Mouse (Mus musculus) layer of hippocampus, postnatal 36 days (tissue): ENCODE measurements around the gene A830031A19Rik. TPM values are rescaled to one million over a fixed set of nuclear protein-coding genes. Genes with fewer than 3 reads are reported as not detected.

Experiments
- DNase-seq, 2 experiments: peaks; one replicate each; pipeline ENCODE4 v3.0.0; 2022
- total RNA-seq, 2 experiments: library from RNA; stranded (reverse); gene quantifications; 2 replicates each; pipeline ENCODE4 v1.2.3; 2021

A830031A19Rik gene
- total RNA-seq, 2 experiments from 2014 or later, result 1.4 to 1.6 TPM

DNA sequence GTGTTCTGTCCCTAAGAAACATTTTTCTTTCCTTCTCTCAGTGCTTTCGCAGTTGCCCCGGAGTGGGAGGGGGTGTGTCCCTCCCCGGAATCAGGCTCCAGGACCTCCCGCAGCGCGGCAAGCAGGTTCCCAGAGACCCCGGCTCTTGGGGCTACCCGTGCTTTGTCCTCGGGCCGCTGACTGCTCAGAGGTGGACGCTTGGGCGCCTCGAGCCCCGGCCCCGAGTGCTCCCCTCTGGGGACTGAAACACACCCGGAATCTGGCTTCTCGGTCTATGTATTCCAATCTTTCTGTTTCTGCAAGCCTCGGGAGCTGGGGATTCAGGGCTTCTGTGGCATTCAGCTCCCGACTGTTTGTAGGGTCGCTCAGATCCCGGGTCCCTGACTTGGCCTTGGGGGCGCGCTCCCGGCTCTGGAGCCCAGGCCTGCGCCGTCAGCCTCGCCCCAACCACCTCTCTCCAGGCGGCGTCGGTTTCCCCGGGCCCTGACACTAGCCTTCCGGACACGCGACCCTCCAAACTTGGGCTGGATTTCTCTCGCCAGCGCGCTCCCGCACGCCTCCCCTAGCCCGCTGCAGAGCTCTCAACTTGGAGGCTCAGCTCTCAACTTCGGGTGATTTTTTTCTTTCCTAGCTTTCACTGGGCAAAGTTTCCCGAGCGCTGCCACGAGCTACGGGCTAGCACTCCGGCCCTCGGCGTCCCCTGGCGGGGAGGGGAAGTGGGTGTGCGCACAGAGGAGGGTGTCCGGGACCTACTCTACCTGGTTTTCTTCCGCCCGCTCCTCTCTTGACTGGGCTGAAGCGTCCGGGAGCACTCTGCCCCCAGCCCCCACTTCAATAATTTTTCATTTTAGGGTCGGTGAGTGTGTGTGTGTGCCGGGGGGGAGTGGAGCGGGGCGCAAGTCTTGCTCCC lies 2.2 kb upstream of the A830031A19Rik start:
- DNase-seq, result no peak

DNA sequence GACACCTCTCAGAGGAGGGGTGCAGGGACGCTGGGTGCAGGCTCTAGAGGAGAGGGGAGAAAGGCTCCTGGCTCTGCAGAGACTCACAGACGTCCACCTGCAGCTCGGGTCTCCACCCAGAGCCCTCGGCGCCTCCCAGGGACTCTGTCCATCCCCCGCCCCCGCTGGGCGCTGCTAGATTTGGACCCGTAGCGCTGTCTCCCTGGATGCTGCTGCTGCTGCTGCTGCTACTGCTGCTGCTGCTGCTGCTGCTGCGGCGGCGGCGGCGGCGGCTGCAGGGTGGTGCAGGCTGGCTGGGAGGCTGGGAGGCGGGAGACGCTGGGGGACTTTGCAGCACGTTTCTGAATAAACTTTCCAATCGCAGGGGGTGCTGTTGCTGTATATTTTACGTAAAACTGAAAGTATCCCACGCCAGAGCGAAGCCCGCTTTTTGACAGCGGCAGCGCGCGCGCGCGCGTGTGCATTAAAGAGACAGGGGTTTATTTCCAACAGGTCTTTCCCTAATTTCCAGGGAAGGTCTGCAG lies 1.3 kb upstream of the A830031A19Rik start:
- peak; percentile 75 to 81 for DNase-seq

DNA sequence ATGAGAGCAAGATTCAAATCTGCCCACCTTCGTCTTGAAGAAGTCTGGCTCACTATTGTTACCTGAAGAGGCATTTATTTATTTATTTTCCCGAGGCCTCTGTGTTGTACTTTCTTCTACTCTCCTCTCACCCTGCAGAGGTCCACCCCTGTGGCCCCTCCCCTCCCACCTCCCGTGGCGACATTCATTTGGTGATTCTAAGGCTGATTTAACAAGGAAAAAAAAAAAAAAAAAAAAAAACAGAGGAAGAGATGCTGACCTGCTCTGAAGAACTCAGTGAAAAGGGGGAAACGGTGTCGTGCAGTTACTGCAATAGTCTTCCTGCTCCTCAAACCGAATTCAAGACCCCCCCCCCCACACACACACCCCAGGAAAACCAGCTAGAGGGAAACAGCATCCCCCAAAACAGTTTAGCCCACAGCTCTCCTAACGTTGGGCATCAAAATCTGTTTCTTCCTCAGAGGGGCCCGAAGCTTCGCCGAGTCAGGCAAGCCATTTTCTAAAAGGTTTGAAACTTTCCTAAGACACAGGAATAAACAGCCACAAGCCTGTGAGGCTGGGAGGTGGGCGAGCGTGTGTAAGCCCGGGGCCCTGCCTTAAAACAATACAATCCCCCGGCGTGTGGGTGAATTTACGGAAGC lies 752 bp upstream of the A830031A19Rik start:
- no peak for DNase-seq

DNA sequence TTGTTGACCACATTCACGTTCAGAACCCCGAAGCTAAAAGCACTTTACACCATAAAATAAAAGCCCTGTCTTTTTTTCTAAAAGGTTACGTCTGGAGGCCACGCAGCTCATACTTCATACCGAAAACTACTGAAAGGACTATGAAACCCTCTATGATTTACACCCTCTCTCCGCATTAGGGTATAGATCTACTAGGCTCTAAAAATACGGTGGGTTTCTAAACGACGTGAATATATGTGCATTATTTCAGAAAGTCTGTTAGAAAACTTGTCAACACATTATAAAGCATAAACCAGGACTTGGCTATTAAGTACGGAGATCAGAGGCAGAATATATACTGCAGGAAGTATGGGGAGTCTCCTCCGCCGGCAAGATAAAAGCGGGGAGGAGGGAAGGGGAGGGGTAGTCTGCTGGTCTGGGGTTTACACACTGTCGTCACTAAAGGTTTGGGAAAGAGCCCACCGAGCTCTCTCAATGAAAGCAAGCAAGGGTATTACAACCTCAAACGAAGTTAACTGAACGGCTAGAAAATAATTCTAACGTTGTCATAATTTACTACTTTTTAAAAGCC lies 748 bp downstream of the A830031A19Rik start:
- no peak for DNase-seq

DNA sequence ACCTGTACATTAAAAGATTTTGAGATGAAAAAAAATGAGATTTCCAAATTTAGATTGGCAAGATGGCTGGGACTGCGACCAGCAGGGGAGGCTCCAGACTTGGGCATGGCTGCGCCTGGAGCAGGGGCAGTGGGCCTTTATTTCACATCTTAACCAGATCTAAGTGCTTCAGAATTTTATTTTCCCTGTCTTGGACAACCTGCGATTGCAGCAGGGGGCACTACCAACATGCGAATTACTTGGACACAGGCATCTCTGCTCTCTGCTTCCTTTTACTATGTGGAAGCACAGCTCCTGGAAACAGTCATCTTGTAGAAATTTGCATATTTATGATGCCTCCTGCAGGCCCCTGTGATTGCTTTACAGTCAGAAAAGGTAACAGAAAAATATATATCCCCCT lies 9.5 kb downstream of the A830031A19Rik start:
- DNase-seq, result no peak

DNA sequence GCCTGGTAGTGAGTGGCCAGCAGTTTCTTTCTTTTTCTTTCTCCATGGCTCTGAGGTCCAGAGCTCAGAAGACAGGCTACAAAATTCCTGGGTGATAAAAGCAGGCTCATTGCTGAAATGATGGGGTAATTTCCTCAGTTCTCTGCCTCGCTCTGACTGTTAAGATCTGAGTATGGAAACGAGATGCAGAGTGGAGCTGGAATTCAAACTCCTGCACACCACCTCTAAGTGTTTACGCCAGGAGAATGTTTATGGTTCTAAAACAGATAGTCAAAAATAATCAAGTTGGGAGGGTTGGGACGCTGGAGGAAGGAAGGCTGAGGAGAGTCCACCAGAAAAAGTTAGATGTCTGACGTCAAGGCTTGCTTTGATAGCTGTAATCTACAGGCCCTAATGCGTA lies 10.6 kb downstream of the A830031A19Rik start:
- no peak for DNase-seq

DNA sequence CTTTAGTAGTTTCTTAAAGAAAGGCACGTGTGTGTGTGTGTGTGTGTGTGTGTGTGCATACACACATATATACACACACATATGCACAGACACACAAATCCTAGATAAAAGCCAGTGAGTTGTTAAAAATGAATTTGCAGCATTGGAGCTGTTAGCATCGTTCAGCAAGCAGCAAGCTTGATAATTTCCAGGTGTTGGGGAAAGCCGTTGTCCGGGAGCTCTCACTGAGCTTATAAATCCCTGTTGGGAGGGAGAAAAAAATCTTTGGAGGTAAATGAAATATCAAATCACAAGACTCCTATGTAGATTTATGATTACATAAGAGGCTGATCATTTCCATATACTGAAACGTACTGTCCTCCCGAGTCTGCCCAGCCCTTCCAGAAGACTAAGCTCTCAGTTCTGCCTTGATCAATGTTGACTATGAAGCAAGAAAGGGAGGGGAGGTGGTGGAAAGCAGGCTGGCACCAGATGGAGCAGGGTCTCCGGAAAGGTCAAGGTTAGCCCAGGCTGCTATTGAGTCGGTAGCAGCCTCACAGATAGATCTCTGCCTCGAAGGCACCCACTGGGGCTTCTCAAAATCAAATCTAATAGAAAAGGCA lies 12.3 kb downstream of the A830031A19Rik start:
- no peak for DNase-seq

DNA sequence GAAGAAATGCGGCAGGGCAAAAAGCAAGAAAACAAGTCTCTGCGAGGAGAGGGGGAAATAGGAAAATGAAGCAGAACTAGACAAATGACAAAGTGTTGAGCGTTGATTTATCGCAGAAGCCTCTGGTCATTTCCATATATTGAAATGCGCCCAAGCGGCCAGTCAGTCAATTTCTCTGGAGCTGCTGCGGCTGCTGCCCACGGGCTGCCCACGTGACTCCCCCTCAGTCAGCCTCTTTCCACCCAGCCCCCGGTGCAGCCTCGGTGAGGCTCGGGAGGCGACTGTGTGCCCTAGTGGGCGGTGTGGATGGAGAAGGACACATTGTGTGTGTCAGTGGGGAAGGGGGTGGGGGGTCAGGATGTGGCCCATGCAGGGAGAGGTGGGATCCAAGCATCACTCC lies 13.0 kb downstream of the A830031A19Rik start:
- DNase-seq, result no peak

DNA sequence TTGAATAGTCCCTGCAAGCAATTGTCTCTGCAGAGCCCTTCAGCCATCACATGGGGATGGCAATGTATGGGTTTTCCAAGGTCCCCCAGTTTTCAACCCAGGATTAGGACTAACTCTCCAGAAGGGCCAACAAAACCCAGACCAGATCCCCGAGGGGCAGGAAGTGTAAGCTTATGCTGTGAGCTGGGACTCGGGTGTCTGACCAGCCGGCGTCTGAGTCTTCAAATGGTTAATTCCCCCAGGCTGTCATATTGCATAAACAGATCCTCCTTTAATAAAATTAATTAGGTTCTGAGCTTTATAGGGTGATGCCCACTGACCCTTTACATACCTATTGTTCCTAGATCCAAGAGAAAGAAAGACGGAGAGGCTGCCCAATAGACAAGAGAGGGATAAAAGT lies 14.4 kb downstream of the A830031A19Rik start:
- DNase-seq, result no peak

DNA sequence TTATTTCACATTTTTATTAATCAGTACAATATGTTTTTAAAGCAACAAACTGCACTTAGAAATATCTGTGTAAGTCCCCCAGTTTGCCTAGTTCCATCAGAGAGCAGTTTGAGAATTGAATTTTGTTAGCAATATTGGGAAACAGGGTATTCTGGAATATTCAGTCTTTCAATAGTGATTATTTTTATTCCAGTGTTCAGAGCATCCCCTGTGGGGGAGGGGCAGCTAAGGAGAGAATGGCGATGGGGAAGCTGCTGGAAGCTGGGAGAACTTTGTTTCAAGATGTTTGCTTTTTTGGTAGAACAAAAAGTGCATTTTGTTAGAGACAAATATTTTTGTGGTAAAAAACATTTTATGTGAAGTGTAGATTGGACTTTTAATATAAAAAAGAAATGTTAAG lies 15.7 kb downstream of the A830031A19Rik start:
- DNase-seq, result no peak

DNA sequence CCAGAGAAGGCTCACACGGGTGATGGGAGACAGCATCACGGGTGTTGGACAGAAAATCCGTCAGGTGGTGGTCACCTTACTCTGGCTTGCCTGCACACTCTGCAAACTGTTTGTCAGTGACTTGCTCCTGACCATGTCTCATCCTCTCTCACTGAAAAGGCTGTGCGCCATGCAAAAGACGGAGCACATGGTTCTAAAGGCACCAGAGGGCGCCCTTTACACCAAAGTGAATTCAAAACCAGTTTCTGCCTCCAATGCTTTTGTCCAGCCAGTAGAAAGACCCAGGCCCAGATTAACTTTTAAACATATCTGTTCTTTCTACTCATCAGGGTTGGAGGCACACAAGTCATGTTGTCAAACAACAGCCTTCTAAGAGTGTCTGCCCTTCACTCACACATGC lies 22.0 kb downstream of the A830031A19Rik start:
- DNase-seq, result no peak

DNA sequence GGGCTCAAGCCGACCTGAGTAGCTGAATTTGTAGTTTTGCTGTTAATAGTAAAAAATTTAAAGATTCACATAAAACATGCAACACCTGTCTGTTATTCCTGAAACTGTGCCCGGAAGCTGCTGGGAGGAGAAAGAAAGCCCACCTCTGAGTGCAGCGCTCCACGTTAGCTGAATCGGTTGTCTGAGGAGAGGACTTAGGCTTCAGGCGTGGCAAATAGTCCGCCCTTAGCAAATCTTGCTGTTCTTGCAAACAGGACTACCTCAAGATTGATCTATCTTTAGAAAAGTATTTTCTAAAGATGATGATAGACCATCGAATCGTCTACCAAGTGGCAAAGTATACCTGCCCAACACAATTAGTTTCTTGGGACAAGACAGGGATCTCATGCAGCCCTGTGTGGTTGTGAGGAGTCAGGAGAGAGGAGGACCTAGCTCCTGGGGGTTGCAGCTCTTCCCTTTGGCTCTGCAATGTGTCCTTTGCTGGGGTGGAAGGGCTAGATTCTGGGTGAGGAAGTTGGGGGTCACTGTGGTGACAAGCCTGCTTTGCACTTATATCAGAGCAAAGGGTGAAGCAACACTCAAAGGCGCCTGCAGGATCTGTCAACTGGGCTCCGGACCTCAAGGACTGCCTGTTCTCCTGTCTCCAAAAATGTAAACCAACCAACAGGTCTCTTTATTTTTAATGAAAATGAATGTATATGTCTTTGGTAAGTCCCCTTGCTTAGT lies 24.7 kb downstream of the A830031A19Rik start:
- no peak for DNase-seq

DNA sequence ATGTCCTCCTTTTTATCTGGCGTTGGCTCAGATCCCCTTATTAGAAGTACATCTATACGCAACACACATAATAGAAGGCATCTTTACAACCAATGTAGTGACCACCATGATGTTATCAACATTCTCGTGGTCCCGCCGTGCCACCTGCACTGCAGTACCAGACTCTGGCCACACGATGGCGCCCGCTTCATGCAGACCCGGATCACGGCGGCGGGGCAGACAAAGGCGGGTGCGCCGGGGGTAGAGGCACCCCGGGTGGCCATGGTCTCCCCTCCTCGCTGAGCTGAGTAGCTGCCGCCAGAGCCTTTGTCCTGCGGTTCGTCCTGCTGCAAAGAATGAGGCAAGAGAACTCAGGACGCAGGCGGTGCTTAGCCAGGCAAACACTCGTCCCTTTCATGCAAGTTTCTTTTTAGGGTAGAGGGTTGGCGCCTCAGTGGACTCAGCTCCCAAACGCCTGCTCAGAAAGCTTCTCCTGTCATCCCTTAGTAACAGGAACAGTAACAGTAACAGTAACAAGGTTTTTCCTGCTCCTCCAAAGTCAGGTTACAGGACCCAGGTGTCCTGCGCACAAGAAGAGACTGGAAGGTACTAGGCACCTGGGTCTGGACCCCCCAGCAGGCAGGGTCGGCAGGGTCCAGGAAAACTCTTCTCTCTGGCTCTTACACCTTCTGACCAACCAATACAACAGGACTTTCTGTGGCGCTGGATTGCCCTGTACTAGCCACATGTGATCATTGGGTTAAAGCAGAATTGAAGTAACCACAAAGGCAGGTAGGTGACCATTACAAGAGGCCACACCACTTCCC lies 25.4 kb downstream of the A830031A19Rik start:
- peak; percentile 82 to 85 for DNase-seq

DNA sequence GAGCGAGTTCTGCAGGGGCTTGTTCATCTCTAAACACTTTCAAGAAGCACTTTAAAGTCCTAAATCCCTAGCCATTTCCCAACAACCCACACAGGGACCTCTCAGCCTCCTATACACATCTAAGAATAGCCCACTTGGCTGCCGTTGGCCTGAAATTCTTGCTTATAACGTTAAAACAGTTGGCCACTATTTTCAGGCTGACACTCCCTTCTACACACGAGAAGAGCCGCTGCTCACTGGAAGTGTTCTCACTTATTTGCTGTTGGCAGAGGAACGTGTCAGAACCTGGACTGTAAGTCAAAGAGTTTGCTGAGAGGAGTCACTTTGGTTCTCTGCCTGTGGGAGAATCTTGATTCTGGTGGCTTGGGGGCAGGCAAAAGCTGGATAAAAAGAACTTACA lies 30.8 kb downstream of the A830031A19Rik start:
- no peak for DNase-seq

DNA sequence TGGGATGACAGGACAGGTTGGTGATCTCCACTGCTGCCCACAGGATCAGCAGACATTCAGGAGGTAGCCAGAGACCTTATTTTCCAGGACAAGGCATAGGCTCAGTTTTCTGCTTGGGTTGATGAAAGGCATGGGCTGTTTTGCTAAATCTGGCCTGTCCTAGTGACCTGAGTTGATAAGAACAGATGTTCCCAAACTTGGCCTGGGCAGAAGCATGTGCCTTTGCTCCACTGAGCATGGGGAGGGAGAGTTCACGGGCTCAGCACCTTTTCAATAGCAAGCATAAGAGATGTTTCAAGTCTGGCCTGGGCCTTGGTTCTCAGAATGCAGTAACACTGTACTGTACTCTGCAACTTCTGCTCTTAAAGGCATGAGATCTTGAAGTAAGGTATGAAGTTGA lies 54.1 kb downstream of the A830031A19Rik start:
- no peak for DNase-seq

DNA sequence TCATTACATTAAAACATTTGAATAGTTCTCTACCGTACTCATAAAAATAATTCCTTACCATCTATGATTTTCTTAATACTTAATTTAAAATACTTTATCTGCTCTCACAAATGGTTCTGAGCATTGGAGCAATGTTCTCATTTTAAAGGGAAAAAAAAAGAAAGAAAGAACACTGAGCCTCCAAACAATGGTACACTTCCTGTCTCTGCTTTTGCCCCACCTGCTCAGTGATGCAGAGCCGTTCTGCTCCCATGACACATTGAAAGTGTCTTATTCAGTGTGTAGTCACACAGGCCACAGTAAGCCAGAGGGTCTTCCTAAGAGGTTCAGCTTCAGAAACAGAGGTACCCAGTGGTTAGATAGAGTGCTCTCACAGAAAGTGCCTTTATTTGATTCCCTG lies 56.1 kb downstream of the A830031A19Rik start:
- no peak for DNase-seq

DNA sequence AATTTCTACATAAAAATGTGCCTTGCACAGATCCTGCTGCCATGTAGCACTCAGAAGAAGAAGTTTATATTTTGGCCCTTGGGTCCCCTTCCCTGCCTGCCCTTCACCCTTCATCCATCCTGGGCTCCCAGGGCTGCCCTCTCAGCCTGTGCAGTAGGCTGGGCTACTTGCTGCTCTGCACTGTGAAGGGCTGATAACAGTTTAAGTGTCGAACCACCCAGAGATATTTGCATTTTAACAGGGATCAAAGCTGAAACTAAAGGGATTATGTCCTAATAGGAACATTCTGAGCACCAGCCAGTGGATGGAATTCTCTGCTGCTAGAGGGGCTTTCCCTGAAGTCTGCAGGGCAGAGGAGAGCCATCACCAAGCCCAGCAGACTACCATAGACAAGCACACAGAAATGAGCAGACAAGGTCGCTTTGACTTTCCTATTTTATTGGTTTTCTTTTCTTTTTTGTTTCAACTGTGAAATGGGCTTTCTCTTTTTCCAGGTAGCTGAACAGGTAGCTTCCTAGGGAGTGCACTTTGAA lies 58.1 kb downstream of the A830031A19Rik start:
- no peak for DNase-seq

DNA sequence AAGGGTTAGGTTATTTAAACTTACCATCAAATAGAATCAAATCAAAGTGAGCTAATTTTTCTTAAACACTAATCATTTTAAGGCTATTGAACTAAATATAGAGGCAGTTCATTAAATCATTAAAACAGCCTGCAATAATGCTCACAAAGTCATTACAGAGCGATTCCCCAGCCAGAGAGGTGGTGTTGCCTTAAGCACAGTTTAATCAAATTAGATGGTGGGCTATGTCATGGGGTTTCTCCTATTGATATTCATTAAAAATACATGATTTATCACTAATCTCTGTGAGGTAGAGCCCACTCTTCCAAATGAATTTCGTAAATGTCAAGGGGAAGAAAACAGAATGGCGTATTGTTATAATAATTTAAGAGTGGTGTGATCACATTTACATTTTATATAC lies 58.8 kb downstream of the A830031A19Rik start:
- no peak for DNase-seq

DNA sequence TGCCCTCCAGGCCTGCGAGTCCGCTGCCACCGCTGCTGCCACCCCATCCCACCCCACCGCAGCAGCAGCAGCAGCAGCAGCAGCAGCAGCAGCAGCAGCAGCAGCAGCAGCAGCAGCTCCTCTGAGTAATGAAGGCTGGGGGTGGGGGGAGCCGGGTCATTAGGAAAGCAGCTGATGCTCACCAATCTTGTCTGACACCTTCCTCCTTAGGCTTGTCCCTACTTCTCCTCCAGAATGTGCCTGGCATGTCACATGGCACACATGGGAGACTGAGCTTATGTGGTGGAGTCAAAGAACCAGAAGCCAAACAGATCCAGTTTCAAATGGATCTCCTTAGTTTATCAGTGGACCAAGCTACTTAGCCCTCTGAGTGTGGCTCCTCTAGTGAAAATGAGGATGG lies 60.2 kb downstream of the A830031A19Rik start:
- DNase-seq, result no peak

DNA sequence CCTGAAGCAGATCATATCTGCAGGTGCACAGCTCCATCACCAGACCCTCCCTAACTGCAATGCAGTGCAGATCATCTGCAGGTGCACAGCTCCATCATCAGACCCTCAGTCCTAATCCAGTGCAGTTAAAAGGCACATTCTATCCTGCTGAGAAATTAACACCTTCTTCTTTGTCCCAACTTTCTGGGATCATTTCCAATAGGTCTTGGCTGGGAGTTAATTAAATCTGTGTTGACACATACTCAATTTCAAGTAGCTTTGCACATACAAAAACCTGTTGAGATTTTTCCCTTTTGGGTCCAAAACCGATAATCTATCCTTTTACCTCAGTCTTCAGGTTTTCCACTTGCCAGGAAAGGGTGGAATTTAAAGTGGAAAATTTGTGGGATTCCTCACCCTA lies 62.6 kb downstream of the A830031A19Rik start:
- no peak for DNase-seq

DNA sequence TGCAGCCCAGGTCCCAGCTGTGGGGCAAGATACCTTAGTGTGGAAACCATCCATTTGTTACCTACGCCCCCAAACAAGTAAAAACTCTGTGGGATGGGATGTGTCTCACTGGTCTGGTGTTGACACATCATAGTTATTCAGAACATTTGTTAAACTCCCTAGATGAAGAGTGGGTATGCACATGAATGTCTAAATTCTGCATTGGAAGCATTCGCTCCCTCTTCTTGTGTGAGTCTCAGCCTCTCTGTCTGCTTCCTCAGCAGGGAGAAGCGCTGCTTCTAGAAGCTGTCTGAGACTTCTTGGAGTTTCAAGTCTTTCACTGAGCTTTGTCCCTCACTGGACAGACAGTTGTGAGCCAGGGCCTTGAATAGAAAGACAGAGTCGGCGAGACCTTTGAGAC lies 65.9 kb downstream of the A830031A19Rik start:
- no peak for DNase-seq
